Mouse (Mus musculus) liver, adult 2 months (tissue): ENCODE data around the gene Rbks. TPM values are rescaled to one million over a fixed set of nuclear protein-coding genes. Genes with fewer than 3 reads are reported as not detected.
"Not testable (repeated sequence)": the region's sequence is repeated elsewhere in the genome, so short reads cannot be mapped to it uniquely, and the experiment has no call there.

Experiments
- DNase-seq: peaks from one replicate; pipeline ENCODE4 v3.0.0-alpha.2; 2011; ENCODE audit warnings: low read depth, low spot score; ENCODE audit errors: extremely low read depth
- H3K27ac ChIP-seq: fragments of 200-500 bp; replicated peaks from 2 replicates; pipeline ENCODE4 v1.5.1; 2012; ENCODE audit warnings: low read depth, mild to moderate bottlenecking, control low read depth, inconsistent platforms, low read length; ENCODE audit not compliant: insufficient read depth
- H3K27me3 ChIP-seq: fragments of 200-500 bp; 2 replicates; pipeline ENCODE4 v1.6.1; 2012; ENCODE audit warnings: mild to moderate bottlenecking, moderate library complexity, low read length, inconsistent platforms; ENCODE audit not compliant: control insufficient read depth, insufficient read depth
- H3K36me3 ChIP-seq: fragments of 200-500 bp; 2 replicates; pipeline ENCODE4 v1.6.1; 2012; ENCODE audit warnings: low read length, inconsistent platforms; ENCODE audit not compliant: control insufficient read depth, insufficient read depth
- H3K4me1 ChIP-seq: fragments of 200-500 bp; 2 replicates; pipeline ENCODE4 v1.6.1; 2011; ENCODE audit warnings: low read length; ENCODE audit not compliant: control insufficient read depth, insufficient read depth
- H3K4me3 ChIP-seq: fragments of 200-500 bp; 2 replicates; pipeline ENCODE4 v1.5.1; 2011; ENCODE audit warnings: low read depth, mild to moderate bottlenecking, control low read depth, low read length, moderate library complexity; ENCODE audit not compliant: insufficient read depth
- H3K79me2 ChIP-seq: fragments of 200-500 bp; 2 replicates; pipeline ENCODE4 v1.6.1; 2012; ENCODE audit warnings: inconsistent platforms, mild to moderate bottlenecking, low read length, moderate library complexity; ENCODE audit not compliant: control insufficient read depth, insufficient read depth
- H3K9ac ChIP-seq: fragments of 200-500 bp; 2 replicates; pipeline ENCODE4 v1.6.1; 2012; ENCODE audit warnings: low read depth, mild to moderate bottlenecking, control low read depth, inconsistent platforms, low read length
- CTCF ChIP-seq: fragments of 200-500 bp; IDR thresholded peaks from 2 replicates; pipeline ENCODE4 v1.5.1; 2011; ENCODE audit warnings: low read depth, low read length, control low read depth
- POLR2A ChIP-seq: fragments of 200-500 bp; IDR thresholded peaks from 2 replicates; pipeline ENCODE4 v1.6.1; 2011; ENCODE audit warnings: low read length, control low read depth; ENCODE audit not compliant: insufficient read depth; ENCODE audit errors: extremely low read depth
- WGBS: fragments of 180-500 bp; shearing (Covaris S2); methylation state at CpG from one replicate; pipeline ENCODE4 v1.1.7; 2018; 5-methylcytosine and 5-hydroxymethylcytosine counted together
- polyA plus RNA-seq: library from polyadenylated mRNA; depleted of rRNA; stranded (reverse); fragments of >200 nt; gene quantifications from 2 replicates; pipeline ENCODE4 v1.2.3, GENCODE M21; 2012
- total RNA-seq: library from RNA; depleted of rRNA; stranded (reverse); fragments of >200 nt; gene quantifications from 2 replicates; pipeline ENCODE4 v1.2.3, GENCODE M21; 2014

Rbks gene
- total and polyA plus RNA-seq, 2 experiments = 11.6 to 18.4 TPM

DNA sequence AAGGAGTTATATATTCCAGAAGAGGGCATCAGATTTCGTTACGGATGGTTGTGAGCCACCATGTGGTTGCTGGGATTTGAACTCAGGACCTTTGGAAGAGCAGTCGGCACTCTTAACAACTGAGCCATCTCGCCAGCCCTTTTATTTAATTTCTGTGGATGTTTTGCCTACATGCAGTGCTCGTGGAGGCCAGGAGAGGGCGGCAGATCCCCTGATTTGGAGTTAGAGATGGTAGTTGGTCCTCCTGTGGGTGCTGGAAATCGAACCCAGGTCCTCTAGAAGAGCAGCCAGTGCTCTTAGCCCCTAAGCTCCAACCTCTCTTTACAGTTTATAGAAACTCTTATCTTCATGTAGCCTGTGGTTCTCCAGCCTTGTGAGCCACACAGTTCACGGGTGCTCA, 108.8 kb downstream of the Rbks start:
- H3K79me2 ChIP-seq, DNase-seq, H3K9ac ChIP-seq, H3K4me1 ChIP-seq, H3K27me3 ChIP-seq, H3K4me3 ChIP-seq, H3K36me3 ChIP-seq, H3K27ac ChIP-seq: not testable (repeated sequence)
- TF ChIP-seq CTCF = peak; percentile 30
- 85% methylated on average over 8 of the region's 8 CpGs for WGBS

GRCm38 (mm10) chr5:31588016-31588415, 109.4 kb downstream of the Rbks start:
- WGBS = 92% methylated on average over 2 of the region's 2 CpGs
- Histone ChIP-seq H3K36me3 (no peaks in the 10 kb centered on the region), H3K4me3 (no peak overlapping the region), H3K27ac (no peak overlapping the region), H3K9ac (no peak overlapping the region), H3K4me1 (no peaks in the 10 kb centered on the region), H3K27me3 (no peaks in the 10 kb centered on the region), H3K79me2 (no peaks in the 10 kb centered on the region)
- no peak for TF ChIP-seq CTCF
- TF ChIP-seq POLR2A = no peak
- DNase-seq = no peak

- Histone ChIP-seq H3K4me3 (no peak overlapping the region), H3K79me2 (no peaks in the 10 kb centered on the region), H3K36me3 (no peaks in the 10 kb centered on the region), H3K27ac (no peak overlapping the region), H3K27me3 (no peaks in the 10 kb centered on the region), H3K9ac (no peak overlapping the region), H3K4me1 (no peaks in the 10 kb centered on the region)
- DNase-seq = no peak
- TF ChIP-seq POLR2A (no peak), CTCF (no peak)
- 96% methylated on average over 4 of the region's 4 CpGs for WGBS
Observed at GRCm38 (mm10) chr5:31585526-31585925, 111.9 kb downstream of the Rbks start.

DNA sequence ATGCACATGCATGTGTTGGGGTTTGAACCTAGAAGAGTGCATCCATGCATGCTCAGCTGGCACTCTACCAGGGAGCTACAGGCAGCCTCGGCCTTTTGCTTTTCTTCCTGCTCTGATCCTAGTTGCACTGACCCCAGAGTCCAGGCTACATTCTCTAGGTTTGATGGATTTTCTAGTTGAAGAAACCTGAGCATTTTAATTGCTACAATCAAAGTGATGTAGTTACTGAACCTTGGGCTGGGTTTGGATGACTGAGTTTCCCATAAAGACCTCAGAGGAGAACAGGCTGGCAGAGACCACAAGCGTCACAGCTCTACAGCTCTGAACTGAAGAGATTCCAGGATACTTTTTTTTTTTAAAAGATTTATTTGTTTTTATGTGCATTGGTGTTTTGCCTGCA, 114.2 kb downstream of the Rbks start:
- DNase-seq = no peak
- H3K36me3 ChIP-seq = no peaks in the 10 kb centered on the region
- TF ChIP-seq POLR2A = no peak
- no peak for TF ChIP-seq CTCF
- H3K27me3 ChIP-seq = no peaks in the 10 kb centered on the region
- no peaks in the 10 kb centered on the region for H3K4me1 ChIP-seq
- 89% methylated on average over 2 of the region's 2 CpGs for WGBS
- no peaks in the 10 kb centered on the region for H3K79me2 ChIP-seq
- H3K27ac ChIP-seq = no peak overlapping the region
- no peak overlapping the region for H3K4me3 ChIP-seq
- H3K9ac ChIP-seq = no peak overlapping the region

GRCm38 (mm10) chr5:31581932-31582331, 115.5 kb downstream of the Rbks start:
- Histone ChIP-seq H3K27ac (no peak overlapping the region), H3K4me3 (no peak overlapping the region), H3K79me2 (no peaks in the 10 kb centered on the region), H3K4me1 (no peaks in the 10 kb centered on the region), H3K27me3 (no peaks in the 10 kb centered on the region), H3K36me3 (no peaks in the 10 kb centered on the region), H3K9ac (no peak overlapping the region)
- 63% methylated on average over 3 of the region's 3 CpGs for WGBS
- DNase-seq = no peak
- TF ChIP-seq CTCF = no peak
- TF ChIP-seq POLR2A = no peak

DNA sequence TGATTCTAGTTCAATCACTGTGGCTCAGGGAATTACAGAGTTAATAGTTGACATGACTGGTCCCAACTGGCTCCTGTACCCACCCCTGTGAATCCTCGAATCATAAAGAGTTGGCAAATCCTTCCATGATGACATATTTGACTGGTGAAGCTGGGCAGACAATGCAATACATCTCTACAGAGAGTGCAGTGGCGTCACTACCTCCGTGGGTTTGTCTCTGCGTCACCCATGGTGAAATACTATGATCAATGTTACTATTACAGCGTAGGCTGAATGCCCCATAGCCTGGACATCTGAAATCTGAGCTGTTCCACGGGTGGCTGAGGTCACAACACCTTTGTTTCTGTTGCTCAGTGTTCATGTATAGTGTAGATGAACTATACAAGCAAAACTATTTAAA, 116.2 kb downstream of the Rbks start:
- no peak overlapping the region for H3K27ac ChIP-seq
- H3K4me3 ChIP-seq = no peak overlapping the region
- DNase-seq = no peak
- H3K27me3 ChIP-seq = no peaks in the 10 kb centered on the region
- H3K4me1 ChIP-seq = no peaks in the 10 kb centered on the region
- H3K36me3 ChIP-seq = no peaks in the 10 kb centered on the region
- no peak overlapping the region for H3K9ac ChIP-seq
- no peaks in the 10 kb centered on the region for H3K79me2 ChIP-seq
- TF ChIP-seq POLR2A = no peak
- TF ChIP-seq CTCF = no peak
- 79% methylated on average over 6 of the region's 6 CpGs for WGBS
